Mouse (Mus musculus) midbrain, embryonic 14.5 days (tissue): Measurements from ENCODE around the gene Aktip. TPM values are rescaled to one million over a fixed set of nuclear protein-coding genes. Genes with fewer than 3 reads are reported as not detected.

ENCODE experiments used
- ATAC-seq: fragments of 200-750 bp; cut with Nextera tagmentation; 2 replicates; pipeline ENCODE4 v1.8.0; 2017; ENCODE audit warnings: moderate number of reproducible peaks, moderate library complexity; ENCODE audit not compliant: low FRiP score, low TSS enrichment
- DNase-seq: peaks from one replicate; pipeline ENCODE4 v3.0.0-alpha.2; 2015
- H3K27ac ChIP-seq: fragments of 300-500 bp; sonication (generic); replicated peaks from 2 replicates; pipeline ENCODE4 v1.5.1; 2014; ENCODE audit warnings: mild to moderate bottlenecking, low read depth, low read length, moderate library complexity
- H3K27me3 ChIP-seq: fragments of 300-500 bp; sonication (generic); 2 replicates; pipeline ENCODE4 v1.6.1; 2014; ENCODE audit warnings: low read length, control low read depth, mixed read lengths; ENCODE audit not compliant: control insufficient read depth, insufficient read depth
- H3K36me3 ChIP-seq: fragments of 300-500 bp; sonication (generic); 2 replicates; pipeline ENCODE4 v1.6.1; 2014; ENCODE audit warnings: low read length, control low read depth; ENCODE audit not compliant: control insufficient read depth, insufficient read depth
- H3K4me1 ChIP-seq: fragments of 300-500 bp; sonication (generic); 2 replicates; pipeline ENCODE4 v1.6.1; 2014; ENCODE audit warnings: mild to moderate bottlenecking, antibody characterized with exemption, low read length, control low read depth; ENCODE audit not compliant: control insufficient read depth, insufficient read depth
- H3K4me2 ChIP-seq: fragments of 300-500 bp; sonication (generic); 2 replicates; pipeline ENCODE4 v1.6.1; 2014; ENCODE audit warnings: mild to moderate bottlenecking, low read length, moderate library complexity
- H3K4me3 ChIP-seq: fragments of 300-500 bp; sonication (generic); replicated peaks from 2 replicates; pipeline ENCODE4 v1.5.1; 2014; ENCODE audit warnings: low read depth, low read length
- H3K9ac ChIP-seq: fragments of 300-500 bp; sonication (generic); replicated peaks from 2 replicates; pipeline ENCODE4 v1.6.1; 2014; ENCODE audit warnings: mild to moderate bottlenecking, low read length, moderate library complexity
- H3K9me3 ChIP-seq: fragments of 300-500 bp; sonication (generic); 2 replicates; pipeline ENCODE4 v1.6.1; 2016; ENCODE audit warnings: low read length, control low read depth, mixed read lengths; ENCODE audit not compliant: control insufficient read depth
- WGBS: fragments of 180-500 bp; shearing (Covaris S2); extraction: QIAGEN DNeasy Blood & Tissue Kit; methylation state at CpG from one replicate; pipeline ENCODE4 v1.1.7; 2014; 5-methylcytosine and 5-hydroxymethylcytosine counted together
- polyA plus RNA-seq: library from polyadenylated mRNA; unstranded; fragments of >200 nt; fragmentation: Nextera tagmentation; extraction: Ambion mirVana; gene quantifications from 2 replicates; pipeline ENCODE4 v1.2.1, GENCODE M21; 2014

Gene Aktip
- polyA plus RNA-seq, 1 experiment from 2014 or later: 143 TPM

DNA sequence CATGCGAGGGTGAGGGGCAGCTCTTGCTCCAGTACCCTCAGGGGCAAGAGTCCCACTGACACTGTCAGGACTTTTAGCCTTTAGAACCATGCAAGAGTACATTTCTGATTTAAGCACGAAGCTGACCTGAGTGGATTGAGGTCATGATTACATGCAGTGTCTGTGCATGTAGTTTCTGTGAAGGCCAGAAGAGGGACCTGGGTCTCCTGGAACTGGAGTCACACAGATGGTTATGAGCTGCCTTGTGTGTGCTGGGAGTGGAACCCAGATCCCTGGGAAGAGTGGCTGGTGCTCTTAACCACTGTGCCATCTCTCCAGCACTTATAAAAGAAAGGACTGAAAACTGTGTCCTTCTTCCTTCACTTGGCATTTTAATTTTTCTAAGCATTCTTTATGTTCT, 1.4 kb upstream of the Aktip start:
- H3K9me3 ChIP-seq: no peaks in the 10 kb centered on the region

DNA sequence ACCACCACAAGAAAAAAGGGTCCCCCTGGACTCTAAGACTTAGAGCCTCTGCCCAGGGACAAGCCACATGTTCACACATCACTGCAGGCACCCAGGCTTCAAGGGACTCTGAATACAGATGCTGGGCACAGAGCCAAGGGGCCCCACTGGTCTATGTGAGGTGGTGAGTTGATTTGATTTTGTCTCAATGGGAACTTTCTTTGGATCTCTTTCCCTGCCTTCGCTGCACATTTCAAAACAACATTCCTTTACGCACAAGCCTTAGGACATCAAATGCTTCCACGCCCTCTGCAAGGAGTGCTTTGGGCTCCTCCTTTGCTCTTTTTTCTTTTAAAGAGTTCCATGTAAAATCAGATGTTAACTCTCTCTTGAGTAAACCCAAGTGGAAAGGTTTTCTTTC, 1.7 kb downstream of the Aktip start:
- no peak for DNase-seq
- Histone ChIP-seq H3K36me3 (no peaks in the 10 kb centered on the region), H3K4me3 (no peak overlapping the region), H3K4me1 (no peaks in the 10 kb centered on the region), H3K9me3 (no peaks in the 10 kb centered on the region), H3K27me3 (no peaks in the 10 kb centered on the region), H3K4me2 (no peak overlapping the region), H3K9ac (no peak overlapping the region), H3K27ac (no peak overlapping the region)
- no peak for ATAC-seq
- WGBS: 73% methylated on average over 3 of the region's 3 CpGs

More for the DNA sequence above, 1.4 kb upstream of the Aktip start:
- DNase-seq (no peak), ATAC-seq (no peak)
- Histone ChIP-seq H3K4me3 (no peak overlapping the region), H3K27ac (no peak overlapping the region), H3K36me3 (no peaks in the 10 kb centered on the region), H3K27me3 (no peaks in the 10 kb centered on the region), H3K9ac (no peak overlapping the region), H3K4me2 (no peak overlapping the region), H3K4me1 (no peaks in the 10 kb centered on the region)
- WGBS: 82% methylated on average over 2 of the region's 2 CpGs

DNA sequence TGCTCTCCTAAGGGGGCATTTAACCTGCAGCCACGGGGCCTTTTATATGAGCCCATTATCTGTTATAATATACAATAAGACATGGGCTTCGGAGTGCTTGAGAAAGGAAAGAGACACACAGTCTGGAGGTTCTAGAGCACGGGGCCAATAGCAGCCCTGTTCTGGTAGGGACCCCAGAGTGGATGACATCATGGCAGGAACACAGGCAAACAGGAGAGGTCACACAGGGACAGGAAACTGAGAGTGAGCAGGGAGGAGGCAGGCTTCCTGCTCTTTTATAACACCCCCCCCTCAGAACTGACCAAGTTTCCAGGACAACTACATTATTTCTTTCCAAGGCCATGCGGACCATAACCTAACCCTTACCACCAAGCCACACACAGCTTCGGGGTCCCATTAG, 2.5 kb downstream of the Aktip start:
- no peaks in the 10 kb centered on the region for H3K36me3 ChIP-seq
- ATAC-seq (no peak), DNase-seq (no peak)
- H3K4me1 ChIP-seq: no peaks in the 10 kb centered on the region
- 91% methylated on average over 5 of the region's 5 CpGs for WGBS
- no peaks in the 10 kb centered on the region for H3K9me3 ChIP-seq
- no peak overlapping the region for H3K4me3 ChIP-seq
- H3K27ac ChIP-seq: no peak overlapping the region
- no peak overlapping the region for H3K9ac ChIP-seq
- no peaks in the 10 kb centered on the region for H3K27me3 ChIP-seq
- H3K4me2 ChIP-seq: no peak overlapping the region

DNA sequence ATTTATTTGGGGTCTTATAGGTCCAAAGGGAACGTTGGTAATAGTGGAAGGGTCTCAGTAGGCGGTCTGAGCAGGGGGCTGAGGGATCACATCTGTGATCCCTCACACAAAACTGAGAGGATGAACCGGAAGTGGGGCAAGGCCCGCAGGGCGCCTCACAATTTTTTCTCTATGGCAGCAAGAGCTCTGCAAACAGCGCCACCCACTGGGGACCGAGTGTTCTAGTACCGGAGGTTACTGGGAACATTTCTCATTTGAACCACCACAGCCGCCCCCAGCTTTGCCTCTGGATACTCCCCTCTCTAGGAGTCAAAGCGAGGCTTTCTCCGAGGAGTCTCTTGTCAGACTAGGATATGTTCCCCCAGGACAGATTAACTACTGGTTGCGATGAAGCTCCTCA, 3.1 kb downstream of the Aktip start:
- ATAC-seq: no peak

DNA sequence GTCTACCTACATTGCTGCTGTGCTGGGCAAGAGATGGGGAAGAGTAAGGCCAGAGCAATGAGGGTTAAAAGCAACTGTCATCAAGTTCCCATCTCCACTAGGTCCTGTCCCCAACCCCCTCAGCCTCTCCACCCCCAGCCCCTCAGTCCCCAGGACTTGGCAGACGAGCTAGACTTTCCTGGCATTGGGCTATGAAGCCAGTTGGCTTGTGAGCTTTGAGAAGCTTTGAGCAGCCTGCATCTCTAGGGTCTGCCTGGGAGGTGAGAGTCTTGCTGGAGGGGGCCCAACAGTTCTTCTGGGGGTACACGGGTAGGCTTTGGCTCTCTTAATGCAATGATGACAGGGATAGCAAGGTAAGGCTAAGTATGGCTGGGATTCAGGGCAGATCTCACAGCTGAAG, 5.7 kb downstream of the Aktip start:
- Histone ChIP-seq H3K36me3 (no peaks in the 10 kb centered on the region), H3K27me3 (no peaks in the 10 kb centered on the region), H3K4me2 (no peak overlapping the region), H3K4me3 (no peak overlapping the region), H3K4me1 (peaks cover 3% of the 10 kb centered on the region; the same call in 1 of the 2 replicates), H3K27ac (no peak overlapping the region), H3K9me3 (no peaks in the 10 kb centered on the region), H3K9ac (no peak overlapping the region)
- ATAC-seq (no peak), DNase-seq (no peak)
- WGBS: 94% methylated on average over 2 of the region's 2 CpGs

More for the DNA sequence above, 3.1 kb downstream of the Aktip start:
- Histone ChIP-seq H3K4me1 (no peaks in the 10 kb centered on the region), H3K4me2 (no peak overlapping the region), H3K27me3 (no peaks in the 10 kb centered on the region), H3K27ac (no peak overlapping the region), H3K9me3 (no peaks in the 10 kb centered on the region), H3K9ac (no peak overlapping the region), H3K36me3 (no peaks in the 10 kb centered on the region), H3K4me3 (no peak overlapping the region)
- DNase-seq: no peak
- 78% methylated on average over 12 of the region's 12 CpGs for WGBS

DNA sequence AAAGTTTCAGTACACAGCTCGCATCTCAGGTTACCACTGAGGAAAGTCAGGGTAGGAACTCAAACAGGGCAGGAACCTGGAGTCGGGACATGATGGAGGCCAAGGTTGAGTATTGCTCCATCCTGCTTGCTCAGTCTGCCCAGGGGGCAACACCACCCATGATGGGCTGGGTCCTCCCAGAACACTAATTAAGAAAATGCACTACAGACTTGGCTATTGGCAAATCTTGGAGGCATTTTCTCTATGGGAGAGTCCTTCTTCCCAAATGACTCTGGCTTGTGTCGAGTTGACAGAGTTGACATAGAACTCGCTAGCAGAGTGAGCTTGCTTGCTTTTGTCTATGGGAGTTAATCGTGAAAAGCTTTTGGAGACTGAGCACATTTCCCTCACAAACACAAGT, 6.8 kb downstream of the Aktip start:
- Histone ChIP-seq H3K27me3 (no peaks in the 10 kb centered on the region), H3K9ac (no peak overlapping the region), H3K4me2 (no peak overlapping the region), H3K36me3 (no peaks in the 10 kb centered on the region), H3K4me3 (no peak overlapping the region), H3K4me1 (peaks cover 3% of the 10 kb centered on the region; the same call in 1 of the 2 replicates), H3K9me3 (no peaks in the 10 kb centered on the region), H3K27ac (no peak overlapping the region)
- DNase-seq: no peak
- 90% methylated on average over 5 of the region's 5 CpGs for WGBS
- ATAC-seq: no peak

DNA sequence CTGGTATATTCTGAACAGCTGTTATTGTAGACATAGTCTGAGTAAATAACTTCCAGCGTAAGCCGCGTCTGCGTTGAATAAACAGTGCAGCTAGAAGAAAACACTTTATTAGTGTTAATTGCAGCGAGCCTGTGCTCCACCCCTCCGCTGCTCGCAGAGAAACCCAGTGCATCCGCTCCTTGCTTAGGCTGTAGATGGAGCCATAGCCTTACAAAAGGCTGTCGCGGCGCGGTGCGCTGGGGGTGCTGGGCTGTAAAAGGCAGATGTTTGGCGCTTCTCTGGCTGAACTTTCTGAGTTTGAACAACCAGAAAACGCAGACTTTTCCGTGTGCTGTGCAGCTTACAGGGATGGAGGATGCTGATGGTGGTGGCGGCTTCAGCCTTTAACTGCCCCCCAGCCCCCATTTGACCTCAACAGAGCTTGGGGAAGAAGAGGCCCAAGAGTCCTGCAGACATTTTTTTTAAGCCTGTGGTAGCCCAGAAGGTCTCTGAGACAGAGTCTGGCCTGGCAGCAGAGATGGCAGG, 8.9 kb downstream of the Aktip start:
- Histone ChIP-seq H3K27me3 (no peaks in the 10 kb centered on the region), H3K4me1 (peaks cover 3% of the 10 kb centered on the region; the same call in 1 of the 2 replicates), H3K9ac (no peak overlapping the region), H3K27ac (no peak overlapping the region), H3K4me3 (no peak overlapping the region), H3K36me3 (no peaks in the 10 kb centered on the region), H3K4me2 (peak overlapping the region; percentile 24; the same call in 1 of the 2 replicates), H3K9me3 (no peaks in the 10 kb centered on the region)
- DNase-seq (peak; percentile 93), ATAC-seq (no peak)
- WGBS: 8% methylated on average over 17 of the region's 17 CpGs

DNA sequence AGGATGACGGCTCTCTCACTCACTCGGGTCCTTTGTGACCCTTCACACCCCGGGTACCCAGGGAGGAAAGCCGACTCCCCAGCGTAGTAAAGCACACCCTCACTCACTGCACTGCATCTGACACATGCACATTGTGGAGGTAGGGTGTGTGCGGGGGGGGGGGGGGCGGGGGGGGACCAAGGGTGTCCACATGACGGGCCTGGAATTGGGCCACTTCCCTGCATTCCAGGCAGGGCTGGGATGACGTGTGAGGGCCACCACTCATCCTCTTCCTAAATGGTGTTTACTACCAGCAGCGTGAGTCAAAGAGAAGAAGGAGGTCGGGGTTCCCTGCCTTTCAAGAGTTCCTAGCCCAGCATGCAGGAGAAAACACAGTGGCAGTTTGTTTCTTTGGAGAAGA, 11.6 kb downstream of the Aktip start:
- no peak overlapping the region for H3K4me3 ChIP-seq
- peaks cover 7% of the 10 kb centered on the region for H3K9me3 ChIP-seq
- H3K27me3 ChIP-seq: no peaks in the 10 kb centered on the region
- ATAC-seq: no peak
- no peak overlapping the region for H3K9ac ChIP-seq
- no peak overlapping the region for H3K4me2 ChIP-seq
- no peaks in the 10 kb centered on the region for H3K36me3 ChIP-seq
- H3K27ac ChIP-seq: no peak overlapping the region
- WGBS: 77% methylated on average over 10 of the region's 11 CpGs
- peaks cover 3% of the 10 kb centered on the region; the same call in 1 of the 2 replicates for H3K4me1 ChIP-seq
- no peak for DNase-seq

DNA sequence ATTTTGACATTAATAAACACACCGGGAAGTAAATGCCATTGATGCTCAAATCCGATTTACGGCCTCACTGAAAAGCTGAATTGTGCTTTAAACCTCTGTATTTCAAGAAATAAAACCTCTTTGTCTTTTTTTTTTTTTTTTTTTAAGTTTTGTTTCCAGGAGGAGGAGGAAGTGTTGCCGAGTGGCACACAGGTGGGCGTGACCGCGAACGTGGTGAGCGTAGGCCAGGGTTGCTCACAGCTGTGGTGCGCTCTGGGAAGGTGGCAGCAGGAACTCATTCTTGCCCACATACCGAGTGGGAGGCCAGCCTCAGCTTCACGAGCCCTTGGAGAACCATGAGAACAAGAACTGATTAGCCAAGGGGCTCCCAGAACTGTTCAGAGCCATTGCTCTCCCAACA, 13.4 kb downstream of the Aktip start:
- peaks cover 7% of the 10 kb centered on the region for H3K9me3 ChIP-seq
- no peak overlapping the region for H3K9ac ChIP-seq
- no peak for DNase-seq
- H3K27ac ChIP-seq: no peak overlapping the region
- no peak overlapping the region for H3K4me2 ChIP-seq
- WGBS: 83% methylated on average over 12 of the region's 12 CpGs
- H3K4me3 ChIP-seq: no peak overlapping the region
- H3K4me1 ChIP-seq: peaks cover 3% of the 10 kb centered on the region; the same call in 1 of the 2 replicates
- H3K36me3 ChIP-seq: no peaks in the 10 kb centered on the region
- H3K27me3 ChIP-seq: no peaks in the 10 kb centered on the region
- no peak for ATAC-seq
